ENCODE assay signal across 17 mouse cellular contexts in the genomic region with DNA sequence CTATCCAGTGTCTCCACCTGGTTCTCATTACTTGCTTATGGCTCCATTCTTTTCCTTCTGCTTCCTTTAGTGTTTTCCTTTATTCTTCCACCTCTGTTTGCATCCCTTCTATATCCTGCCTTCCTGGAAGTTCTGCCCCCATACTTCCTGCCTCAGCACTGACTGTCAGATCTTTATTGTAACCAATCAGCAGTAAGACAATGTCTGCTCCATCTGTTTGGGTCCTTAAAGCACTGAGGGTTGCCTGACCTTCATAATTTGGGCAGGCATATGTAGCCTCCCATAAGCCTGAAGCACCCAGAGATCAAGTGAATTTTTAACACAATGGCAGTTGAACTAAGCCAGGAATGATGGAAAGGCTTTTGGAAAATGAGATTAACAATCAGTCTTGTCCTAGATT.
"Had no signal": no experiment of that assay in that cellular context is flagged by ENCODE, and none has a peak within 500 bp of the region (broad histone marks: within the 10 kb centered on the region; RNA-seq: fewer than 3 reads in every experiment).

No protein-coding gene starts in this region.

- H3K27ac ChIP-seq: neural tube, embryonic 12.5 days; neural tube, embryonic 13.5 days; neural tube, embryonic 15.5 days; stomach, embryonic 15.5 days; stomach, postnatal 0 days had no signal

- H3K36me3 ChIP-seq: neural tube, embryonic 12.5 days; neural tube, embryonic 13.5 days; neural tube, embryonic 15.5 days; stomach, embryonic 15.5 days had no signal

- H3K4me3 ChIP-seq: neural tube, embryonic 12.5 days; neural tube, embryonic 13.5 days; neural tube, embryonic 15.5 days; stomach, embryonic 15.5 days had no signal

- H3K9ac ChIP-seq: neural tube, embryonic 12.5 days; neural tube, embryonic 13.5 days; neural tube, embryonic 15.5 days; stomach, embryonic 15.5 days had no signal

- H3K4me1 ChIP-seq: neural tube, embryonic 12.5 days; neural tube, embryonic 13.5 days; neural tube, embryonic 15.5 days; stomach, embryonic 15.5 days had no signal

- DNase-seq: retina, postnatal 1 day; right cerebral cortex, adult 18-20 months; right cerebral cortex, postnatal 14 days; right cerebral cortex, postnatal 25 days; right cerebral cortex, postnatal 4 days; spleen, adult 18-20 months; thymus, adult 18-20 months; thymus, adult 2 months; thymus, postnatal 14 days; thymus, postnatal 25 days; thymus, postnatal 36 days; thymus, postnatal 4 days had no signal

- H3K9me3 ChIP-seq: neural tube, embryonic 12.5 days; neural tube, embryonic 13.5 days; neural tube, embryonic 15.5 days; stomach, embryonic 15.5 days had no signal
